Mouse (Mus musculus): Measurements from ENCODE around the gene Abce1.

DNA sequence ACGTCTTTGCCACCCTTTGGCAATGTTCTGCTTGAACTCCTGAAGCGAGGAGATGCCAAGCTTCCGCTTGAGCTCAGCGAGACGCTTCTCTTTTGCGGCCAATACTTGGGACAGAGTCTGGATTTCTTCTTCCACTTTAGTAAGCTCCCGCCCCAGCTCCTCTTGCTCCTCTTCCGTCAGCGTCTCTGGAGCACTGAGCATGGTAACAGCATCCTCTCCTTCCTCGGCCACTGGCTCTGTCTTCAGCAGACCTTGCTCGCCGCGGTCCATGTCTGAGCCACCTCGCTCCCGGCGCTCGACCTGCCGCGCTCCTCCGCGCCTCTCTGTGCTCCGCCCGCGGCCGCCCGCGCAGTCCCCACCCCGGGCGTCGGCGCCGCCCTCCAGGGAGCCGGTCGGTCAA lies 31.0 kb downstream of the Abce1 start:
- TF ChIP-seq CHD2 (IDR thresholded peaks at IDR 0.05; ENCODE audit: low read depth, low read length) (no peak), ZNF384 (IDR thresholded peaks at IDR 0.05; ENCODE audit: low read depth, low read length) (no peak), ZC3H11A (IDR thresholded peaks at IDR 0.05; ENCODE audit: borderline replicate concordance, low read depth, low read length) (no peak), MAFK (IDR thresholded peaks at IDR 0.05; ENCODE audit: insufficient read depth, low read depth, low read length) (no peak), HCFC1 (IDR thresholded peaks at IDR 0.05; ENCODE audit: borderline replicate concordance, insufficient read depth, low read length) (no peak)

Data from ES-E14 (cell line).